Mouse (Mus musculus) ES-E14 (cell line): ENCODE measurements at regions not wholly inside any gene's neighbourhood (a gene's known extent, or its start where the extent isn't known, plus 50 kb on each side); places are given as distances from the start of the nearest gene placed in this dataset.

Source experiments
- CHD2 ChIP-seq: IDR thresholded peaks from 2 replicates; pipeline ENCODE4 v1.6.1; 2014; ENCODE audit warnings: mild to moderate bottlenecking, low read depth, low read length, inconsistent platforms
- HCFC1 ChIP-seq: IDR thresholded peaks from 2 replicates; pipeline ENCODE4 v1.6.1; 2012; ENCODE audit warnings: low read length, inconsistent platforms, borderline replicate concordance; ENCODE audit not compliant: insufficient read depth
- MAFK ChIP-seq: IDR thresholded peaks from 2 replicates; pipeline ENCODE4 v1.6.1; 2014; ENCODE audit warnings: mild to moderate bottlenecking, low read depth, low read length, inconsistent platforms; ENCODE audit not compliant: insufficient read depth
- ZC3H11A ChIP-seq: IDR thresholded peaks from 2 replicates; pipeline ENCODE4 v1.6.1; 2012; ENCODE audit warnings: low read depth, mild to moderate bottlenecking, inconsistent platforms, low read length, borderline replicate concordance
- ZNF384 ChIP-seq: IDR thresholded peaks from 2 replicates; pipeline ENCODE4 v1.6.1; 2012; ENCODE audit warnings: low read depth, low read length, inconsistent platforms

DNA sequence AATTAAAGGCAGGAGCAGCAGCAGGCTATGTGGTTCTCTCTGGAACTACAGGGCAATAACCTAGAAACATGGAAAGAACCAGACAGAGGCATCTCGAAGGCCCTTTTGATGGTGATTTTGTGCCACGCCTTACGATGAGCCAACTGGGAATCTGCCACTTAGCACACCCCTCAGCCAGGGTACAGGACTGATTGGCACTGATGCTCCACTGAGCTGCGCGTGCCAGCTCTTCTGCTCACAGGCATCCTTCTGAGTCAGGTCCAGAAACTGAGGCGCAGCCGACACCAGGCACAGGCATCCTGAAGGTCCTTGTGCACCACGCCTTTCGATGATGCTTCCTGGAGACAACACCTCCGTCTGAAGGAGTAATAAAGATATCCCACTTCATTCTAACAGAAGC lies 221.9 kb upstream of the Nmur2 start:
- no peak for TF ChIP-seq ZC3H11A
- TF ChIP-seq MAFK = no peak
- TF ChIP-seq HCFC1 = no peak
- TF ChIP-seq ZNF384 = no peak
- TF ChIP-seq CHD2 = no peak
